Mouse (Mus musculus): ENCODE measurements around the gene Pi4kb. TPM values are rescaled to one million over a fixed set of nuclear protein-coding genes. Genes with fewer than 3 reads are reported as not detected.
A peak's percentile ranks its signal among the peaks of the same experiment; 100 is the strongest.

The Pi4kb gene
- polyA plus RNA-seq, 1 experiment from 2014 or later, result 10.0 TPM

GRCm38 (mm10) chr3:94996946-94997345 lies 22.4 kb downstream of the Pi4kb start:
- Histone ChIP-seq H3K9ac (ENCODE audit: low read length) (no peak overlapping the region), H3K36me3 (ENCODE audit: control insufficient read depth, insufficient read depth, low read length) (peaks cover 29% of the 10 kb centered on the region), H3K9me3 (ENCODE audit: control insufficient read depth, low read length) (no peaks in the 10 kb centered on the region), H3K4me1 (replicated peaks; ENCODE audit: control insufficient read depth, insufficient read depth) (no peaks in the 10 kb centered on the region), H3K4me2 (replicated peaks; ENCODE audit: low read depth) (no peak overlapping the region), H3K27me3 (ENCODE audit: control insufficient read depth, insufficient read depth, low read length) (no peaks in the 10 kb centered on the region), H3K4me3 (ENCODE audit: low read depth, low read length) (no peak overlapping the region), H3K27ac (replicated peaks) (no peak overlapping the region)
- 35% methylated on average over 2 of the region's 2 CpGs for WGBS
- TF ChIP-seq CTCF (IDR thresholded peaks at IDR 0.05; ENCODE audit: low read depth), result peak; percentile 94
- TF ChIP-seq EP300 (optimal IDR thresholded peaks at IDR 0.05), result no peak
- DNase-seq (ENCODE audit: low spot score) (peak; percentile 84), ATAC-seq (ENCODE audit: low FRiP score, low TSS enrichment) (no peak)

DNA sequence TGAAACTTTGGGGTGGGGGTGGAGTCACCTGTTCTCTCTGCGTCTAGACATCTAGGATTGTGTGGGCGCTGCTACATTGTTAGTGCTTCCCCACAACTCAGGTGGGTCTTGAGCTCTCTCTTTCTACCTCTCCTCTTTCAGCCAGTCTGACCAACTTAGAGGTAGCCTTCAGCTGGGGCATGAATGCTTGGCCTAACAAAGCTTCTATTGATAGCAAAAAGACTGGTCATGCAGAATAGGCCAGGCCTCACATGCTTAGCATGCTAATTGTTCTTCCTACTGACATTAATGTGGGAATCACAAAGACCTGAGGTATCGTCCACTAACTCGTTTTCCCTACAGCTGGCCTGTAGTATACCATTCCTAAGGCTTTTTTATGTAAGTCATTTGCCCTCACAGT lies 28.0 kb downstream of the Pi4kb start:
- Histone ChIP-seq H3K4me3 (ENCODE audit: low read depth, low read length) (no peak overlapping the region), H3K9ac (ENCODE audit: low read length) (no peak overlapping the region), H3K4me2 (replicated peaks; ENCODE audit: low read depth) (no peak overlapping the region), H3K27me3 (ENCODE audit: control insufficient read depth, insufficient read depth, low read length) (no peaks in the 10 kb centered on the region), H3K4me1 (replicated peaks; ENCODE audit: control insufficient read depth, insufficient read depth) (no peaks in the 10 kb centered on the region), H3K36me3 (ENCODE audit: control insufficient read depth, insufficient read depth, low read length) (peaks cover 27% of the 10 kb centered on the region), H3K27ac (replicated peaks) (no peak overlapping the region), H3K9me3 (ENCODE audit: control insufficient read depth, low read length) (no peaks in the 10 kb centered on the region)
- ATAC-seq (ENCODE audit: low FRiP score, low TSS enrichment), result no peak
- no peak for TF ChIP-seq CTCF (IDR thresholded peaks at IDR 0.05; ENCODE audit: low read depth)
- TF ChIP-seq EP300 (optimal IDR thresholded peaks at IDR 0.05), result no peak
- no peak for DNase-seq (ENCODE audit: low spot score)
- WGBS, result 84% methylated on average over 4 of the region's 4 CpGs

GRCm38 (mm10) chr3:95003273-95003672 lies 28.7 kb downstream of the Pi4kb start:
- no peak for TF ChIP-seq EP300 (optimal IDR thresholded peaks at IDR 0.05)
- no peak for TF ChIP-seq CTCF (IDR thresholded peaks at IDR 0.05; ENCODE audit: low read depth)
- Histone ChIP-seq H3K9ac (ENCODE audit: low read length) (no peak overlapping the region), H3K27me3 (ENCODE audit: control insufficient read depth, insufficient read depth, low read length) (no peaks in the 10 kb centered on the region), H3K4me1 (replicated peaks; ENCODE audit: control insufficient read depth, insufficient read depth) (no peaks in the 10 kb centered on the region), H3K4me3 (ENCODE audit: low read depth, low read length) (no peak overlapping the region), H3K9me3 (ENCODE audit: control insufficient read depth, low read length) (no peaks in the 10 kb centered on the region), H3K36me3 (ENCODE audit: control insufficient read depth, insufficient read depth, low read length) (peaks cover 27% of the 10 kb centered on the region), H3K27ac (replicated peaks) (no peak overlapping the region), H3K4me2 (replicated peaks; ENCODE audit: low read depth) (no peak overlapping the region)
- no peak for ATAC-seq (ENCODE audit: low FRiP score, low TSS enrichment)
- DNase-seq (ENCODE audit: low spot score), result no peak

DNA sequence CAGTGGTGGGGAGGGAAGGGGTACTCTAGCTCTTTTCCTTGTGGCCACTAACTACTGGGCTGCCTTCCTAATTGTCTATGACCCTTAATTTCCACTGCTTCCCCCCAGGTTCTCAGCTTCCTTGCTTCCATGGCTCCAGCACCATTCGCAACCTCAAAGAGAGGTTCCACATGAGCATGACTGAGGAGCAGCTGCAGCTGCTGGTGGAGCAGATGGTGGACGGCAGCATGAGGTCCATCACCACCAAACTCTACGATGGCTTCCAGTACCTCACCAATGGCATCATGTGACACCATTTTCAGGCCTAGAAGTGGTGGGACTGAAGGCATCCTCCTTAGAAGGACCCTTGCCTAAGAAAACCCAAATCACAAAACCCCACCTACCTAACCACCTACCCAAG lies 31.1 kb downstream of the Pi4kb start:
- no peaks in the 10 kb centered on the region for H3K4me1 ChIP-seq (replicated peaks; ENCODE audit: control insufficient read depth, insufficient read depth)
- DNase-seq (ENCODE audit: low spot score), result no peak
- WGBS, result 94% methylated on average over 3 of the region's 3 CpGs
- H3K27ac ChIP-seq (replicated peaks), result no peak overlapping the region
- no peaks in the 10 kb centered on the region for H3K27me3 ChIP-seq (ENCODE audit: control insufficient read depth, insufficient read depth, low read length)
- H3K36me3 ChIP-seq (ENCODE audit: control insufficient read depth, insufficient read depth, low read length), result peaks cover 31% of the 10 kb centered on the region
- H3K4me3 ChIP-seq (ENCODE audit: low read depth, low read length), result no peak overlapping the region
- no peaks in the 10 kb centered on the region for H3K9me3 ChIP-seq (ENCODE audit: control insufficient read depth, low read length)
- no peak overlapping the region for H3K4me2 ChIP-seq (replicated peaks; ENCODE audit: low read depth)
- no peak for ATAC-seq (ENCODE audit: low FRiP score, low TSS enrichment)
- H3K9ac ChIP-seq (ENCODE audit: low read length), result no peak overlapping the region
- no peak for TF ChIP-seq CTCF (IDR thresholded peaks at IDR 0.05; ENCODE audit: low read depth)
- TF ChIP-seq EP300 (optimal IDR thresholded peaks at IDR 0.05), result no peak

DNA sequence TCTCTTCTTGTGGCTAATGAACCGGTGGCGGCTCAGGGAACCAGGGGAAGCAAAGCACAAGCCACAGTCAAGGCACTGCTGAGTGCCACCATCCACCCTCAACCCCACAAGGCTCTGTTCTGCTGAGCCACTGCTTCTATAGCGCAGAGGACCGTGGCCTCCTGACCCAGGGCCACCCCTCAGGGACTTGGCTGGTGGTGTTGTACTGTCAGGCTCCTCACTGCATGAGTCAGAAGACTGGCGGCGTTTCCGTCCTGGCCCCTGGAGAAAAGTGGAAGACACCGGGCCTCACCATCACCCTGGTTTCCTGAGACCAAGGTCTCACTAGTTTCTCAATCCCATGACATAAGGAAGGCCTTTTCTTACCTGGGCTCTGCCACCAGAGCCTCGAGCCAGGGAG lies 33.2 kb downstream of the Pi4kb start:
- no peak for TF ChIP-seq EP300 (optimal IDR thresholded peaks at IDR 0.05)
- no peak for TF ChIP-seq CTCF (IDR thresholded peaks at IDR 0.05; ENCODE audit: low read depth)
- H3K36me3 ChIP-seq (ENCODE audit: control insufficient read depth, insufficient read depth, low read length), result peaks cover 37% of the 10 kb centered on the region
- no peak overlapping the region for H3K4me2 ChIP-seq (replicated peaks; ENCODE audit: low read depth)
- no peaks in the 10 kb centered on the region for H3K9me3 ChIP-seq (ENCODE audit: control insufficient read depth, low read length)
- H3K4me1 ChIP-seq (replicated peaks; ENCODE audit: control insufficient read depth, insufficient read depth), result no peaks in the 10 kb centered on the region
- H3K27me3 ChIP-seq (ENCODE audit: control insufficient read depth, insufficient read depth, low read length), result no peaks in the 10 kb centered on the region
- H3K4me3 ChIP-seq (ENCODE audit: low read depth, low read length), result no peak overlapping the region
- WGBS, result 84% methylated on average over 9 of the region's 9 CpGs
- ATAC-seq (ENCODE audit: low FRiP score, low TSS enrichment) (no peak), DNase-seq (ENCODE audit: low spot score) (no peak)
- H3K27ac ChIP-seq (replicated peaks), result no peak overlapping the region
- H3K9ac ChIP-seq (ENCODE audit: low read length), result no peak overlapping the region

DNA sequence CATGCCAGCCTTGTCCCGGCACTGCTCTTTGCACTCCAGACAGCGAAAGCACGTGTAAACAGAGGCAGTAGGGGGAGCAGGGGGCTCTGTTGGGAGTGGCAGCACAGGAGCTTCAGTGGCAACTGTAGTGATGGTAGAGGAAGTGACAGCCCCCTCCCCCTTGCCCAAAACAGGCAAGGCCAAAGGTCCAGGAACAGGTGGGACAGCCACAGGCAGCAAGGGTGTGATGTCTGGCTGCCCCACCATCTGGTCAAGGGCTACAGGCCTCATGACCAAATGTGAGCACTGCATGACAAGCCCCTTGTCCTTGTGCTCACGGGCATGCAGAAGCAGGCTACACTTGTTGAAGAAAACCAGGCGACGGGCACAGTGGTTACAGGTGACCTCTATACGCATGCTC lies 35.9 kb downstream of the Pi4kb start:
- no peak for DNase-seq (ENCODE audit: low spot score)
- H3K27me3 ChIP-seq (ENCODE audit: control insufficient read depth, insufficient read depth, low read length), result no peaks in the 10 kb centered on the region
- H3K4me2 ChIP-seq (replicated peaks; ENCODE audit: low read depth), result no peak overlapping the region
- no peak overlapping the region for H3K4me3 ChIP-seq (ENCODE audit: low read depth, low read length)
- no peak overlapping the region for H3K9ac ChIP-seq (ENCODE audit: low read length)
- 79% methylated on average over 7 of the region's 7 CpGs for whole genome bisulfite sequencing
- no peaks in the 10 kb centered on the region for H3K9me3 ChIP-seq (ENCODE audit: control insufficient read depth, low read length)
- no peak for ATAC-seq (ENCODE audit: low FRiP score, low TSS enrichment)
- TF ChIP-seq CTCF (IDR thresholded peaks at IDR 0.05; ENCODE audit: low read depth) (no peak), EP300 (optimal IDR thresholded peaks at IDR 0.05) (no peak)
- H3K36me3 ChIP-seq (ENCODE audit: control insufficient read depth, insufficient read depth, low read length), result peaks cover 37% of the 10 kb centered on the region
- H3K27ac ChIP-seq (replicated peaks), result no peak overlapping the region
- H3K4me1 ChIP-seq (replicated peaks; ENCODE audit: control insufficient read depth, insufficient read depth), result 0 out of 2 replicates have a peak, but pooled peaks cover 2% of the 10 kb centered on the region
